Mouse (Mus musculus) embryonic facial prominence, embryonic 11.5 days (tissue): Measurements from ENCODE around the gene Tinf2. TPM values are rescaled to one million over a fixed set of nuclear protein-coding genes. Genes with fewer than 3 reads are reported as not detected.

Experiments
- ATAC-seq: fragments of 200-750 bp; cut with Nextera tagmentation; replicated peaks from 2 replicates; pipeline ENCODE4 v1.8.0; 2017; ENCODE audit warnings: low read depth; ENCODE audit not compliant: insufficient number of reproducible peaks, low FRiP score, low TSS enrichment
- DNase-seq: peaks from one replicate; pipeline ENCODE4 v3.0.0-alpha.2; 2015; ENCODE audit warnings: low spot score
- H3K27ac ChIP-seq: fragments of 300-500 bp; sonication (generic); replicated peaks from 2 replicates; pipeline ENCODE4 v1.5.1; 2014; ENCODE audit warnings: mild to moderate bottlenecking, low read depth, low read length, control low read depth
- H3K27me3 ChIP-seq: fragments of 300-500 bp; sonication (generic); 2 replicates; pipeline ENCODE4 v1.6.1; 2014; ENCODE audit warnings: mild to moderate bottlenecking, low read length, moderate library complexity, mixed read lengths; ENCODE audit not compliant: control insufficient read depth, insufficient read depth
- H3K36me3 ChIP-seq: fragments of 300-500 bp; sonication (generic); replicated peaks from 2 replicates; pipeline ENCODE4 v1.6.1; 2014; ENCODE audit warnings: low read depth, mild to moderate bottlenecking, low read length, moderate library complexity, mixed read lengths; ENCODE audit not compliant: control insufficient read depth, insufficient read depth
- H3K4me1 ChIP-seq: fragments of 300-500 bp; sonication (generic); 2 replicates; pipeline ENCODE4 v1.6.1; 2014; ENCODE audit warnings: low read length, mixed read lengths; ENCODE audit not compliant: control insufficient read depth, insufficient read depth
- H3K4me2 ChIP-seq: fragments of 300-500 bp; sonication (generic); 2 replicates; pipeline ENCODE4 v1.6.1; 2014; ENCODE audit warnings: low read depth, mild to moderate bottlenecking, control low read depth, low read length, moderate library complexity
- H3K4me3 ChIP-seq: fragments of 300-500 bp; sonication (generic); 2 replicates; pipeline ENCODE4 v1.5.1; 2014; ENCODE audit warnings: low read depth, low read length, control low read depth
- H3K9ac ChIP-seq: fragments of 300-500 bp; sonication (generic); replicated peaks from 2 replicates; pipeline ENCODE4 v1.6.1; 2014; ENCODE audit warnings: mild to moderate bottlenecking, control low read depth, low read length
- H3K9me3 ChIP-seq: fragments of 300-500 bp; sonication (generic); replicated peaks from 2 replicates; pipeline ENCODE4 v1.6.1; 2016; ENCODE audit warnings: mild to moderate bottlenecking, low read length, inconsistent platforms, mixed read lengths; ENCODE audit not compliant: control insufficient read depth
- WGBS: fragments of 180-500 bp; shearing (Covaris S2); extraction: QIAGEN DNeasy Blood & Tissue Kit; methylation state at CpG from one replicate; pipeline ENCODE4 v1.1.7; 2014; 5-methylcytosine and 5-hydroxymethylcytosine counted together
- polyA plus RNA-seq: library from polyadenylated mRNA; unstranded; fragments of >200 nt; fragmentation: Nextera tagmentation; extraction: Ambion mirVana; gene quantifications from 2 replicates; pipeline ENCODE4 v1.2.1, GENCODE M21; 2014

Tinf2 gene
- polyA plus RNA-seq, 1 experiment from 2014 or later = 67.7 TPM

GRCm38 (mm10) chr14:55713729-55714122 lies 32.1 kb upstream of the Tinf2 start, which contains the start of gene Tgm1:
Gene Tgm1, minus strand, starts transcription at chr14:55713926.
- peak within 1 kb of the TSS; percentile 22; the same call in 1 of the 2 replicates for H3K4me2 ChIP-seq
- no peak within 1 kb of the TSS for H3K9ac ChIP-seq

GRCm38 (mm10) chr14:55713007-55713728 lies 31.5 kb upstream of the Tinf2 start:
- H3K27ac ChIP-seq = no peak overlapping the region
- no peaks in the 10 kb centered on the region for H3K4me1 ChIP-seq
- H3K36me3 ChIP-seq = no peaks in the 10 kb centered on the region
- no peaks in the 10 kb centered on the region for H3K9me3 ChIP-seq
- WGBS = 13% methylated on average over 25 of the region's 25 CpGs
- peaks cover 4% of the 10 kb centered on the region for H3K27me3 ChIP-seq
- H3K9ac ChIP-seq = no peak overlapping the region
- DNase-seq (peak; percentile 23), ATAC-seq (no peak)
- peak overlapping the region; percentile 22; the same call in 1 of the 2 replicates for H3K4me2 ChIP-seq
- no peak overlapping the region for H3K4me3 ChIP-seq

More at GRCm38 (mm10) chr14:55713729-55714122, 32.1 kb upstream of the Tinf2 start, which contains the start of gene Tgm1:
- Histone ChIP-seq H3K4me3 (no peak within 1 kb of the TSS), H3K36me3 (peaks cover 3% of the 10 kb centered on the region; the same call in 1 of the 2 replicates), H3K9me3 (no peaks in the 10 kb centered on the region), H3K4me1 (no peaks in the 10 kb centered on the region), H3K27ac (no peak within 1 kb of the TSS), H3K27me3 (peaks cover 4% of the 10 kb centered on the region)
- DNase-seq (no peak), ATAC-seq (no peak)
- WGBS = 20% methylated on average over 4 of the region's 4 CpGs

DNA sequence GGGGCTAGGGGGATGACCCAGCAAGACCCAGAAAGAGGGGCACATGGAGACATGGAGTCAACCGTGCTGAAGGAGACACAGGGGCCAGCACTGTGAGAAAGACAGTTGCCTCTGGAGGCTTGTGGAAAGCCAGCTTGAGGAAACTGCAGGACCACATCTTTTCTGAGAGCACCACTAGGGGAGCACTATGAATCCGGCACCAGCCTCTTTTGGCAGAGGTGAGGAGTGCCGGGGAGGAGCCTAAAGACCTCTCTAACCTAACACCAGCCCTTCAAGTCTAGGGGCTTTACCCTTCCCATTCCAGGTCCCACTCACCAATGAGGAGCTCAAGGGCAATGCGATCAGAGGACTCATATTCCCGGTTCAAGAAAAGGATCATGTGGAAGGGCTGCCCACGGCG lies 30.2 kb upstream of the Tinf2 start:
- H3K4me3 ChIP-seq = no peak overlapping the region
- DNase-seq = no peak
- WGBS = 77% methylated on average over 7 of the region's 7 CpGs
- H3K9me3 ChIP-seq = no peaks in the 10 kb centered on the region
- no peak for ATAC-seq
- H3K27me3 ChIP-seq = peaks cover 4% of the 10 kb centered on the region
- H3K4me1 ChIP-seq = no peaks in the 10 kb centered on the region
- no peak overlapping the region for H3K27ac ChIP-seq
- H3K9ac ChIP-seq = no peak overlapping the region
- H3K36me3 ChIP-seq = no peaks in the 10 kb centered on the region
- no peak overlapping the region for H3K4me2 ChIP-seq

DNA sequence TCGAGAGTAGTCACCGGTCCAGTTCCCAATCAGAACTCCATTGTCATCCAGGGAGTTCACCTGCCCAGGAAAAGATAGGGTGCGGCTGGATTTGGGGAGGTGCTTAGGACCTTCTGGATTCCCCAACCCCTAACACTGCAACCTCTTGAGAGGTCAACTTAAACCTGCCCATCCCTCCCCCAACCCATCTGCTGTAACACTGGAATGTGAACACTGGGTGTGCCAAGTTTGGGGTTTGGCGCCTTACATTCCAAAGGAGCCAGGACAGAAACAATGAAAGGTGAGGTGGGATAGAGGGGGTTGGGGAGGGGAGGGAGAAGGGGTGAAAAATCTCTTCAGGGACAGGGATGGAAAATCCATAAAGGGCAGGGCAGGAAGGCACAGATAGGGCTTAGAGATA lies 27.9 kb upstream of the Tinf2 start:
- Histone ChIP-seq H3K9me3 (no peaks in the 10 kb centered on the region), H3K4me3 (no peak overlapping the region), H3K36me3 (no peaks in the 10 kb centered on the region), H3K4me1 (no peaks in the 10 kb centered on the region), H3K27ac (no peak overlapping the region), H3K4me2 (no peak overlapping the region), H3K27me3 (peaks cover 4% of the 10 kb centered on the region), H3K9ac (no peak overlapping the region)
- WGBS = 81% methylated on average over 4 of the region's 4 CpGs
- DNase-seq (no peak), ATAC-seq (no peak)

DNA sequence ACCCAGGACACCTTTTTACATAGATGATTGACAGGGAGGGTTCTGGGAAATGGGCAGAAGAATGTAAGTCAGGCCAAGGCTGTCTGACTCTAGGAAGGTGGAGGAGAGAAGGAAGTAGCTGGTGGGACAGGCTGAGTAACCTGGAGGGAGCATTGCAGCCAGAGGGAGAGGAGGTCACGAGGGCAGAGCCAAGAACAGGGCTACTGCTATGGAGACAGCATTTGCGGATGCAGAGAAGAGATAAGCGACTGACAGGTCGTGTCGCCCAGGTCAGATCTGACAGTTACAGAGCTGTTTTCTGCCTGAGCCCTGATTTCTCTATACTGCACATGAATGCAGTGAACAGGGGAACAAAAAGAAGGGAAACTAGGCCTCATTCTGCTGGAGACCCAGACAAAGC lies 25.8 kb upstream of the Tinf2 start:
- WGBS = 79% methylated on average over 5 of the region's 5 CpGs
- Histone ChIP-seq H3K36me3 (no peaks in the 10 kb centered on the region), H3K4me3 (no peak overlapping the region), H3K9ac (no peak overlapping the region), H3K27ac (no peak overlapping the region), H3K9me3 (no peaks in the 10 kb centered on the region), H3K27me3 (no peaks in the 10 kb centered on the region; the same call in 1 of the 2 replicates), H3K4me1 (no peaks in the 10 kb centered on the region), H3K4me2 (no peak overlapping the region)
- ATAC-seq (no peak), DNase-seq (no peak)

DNA sequence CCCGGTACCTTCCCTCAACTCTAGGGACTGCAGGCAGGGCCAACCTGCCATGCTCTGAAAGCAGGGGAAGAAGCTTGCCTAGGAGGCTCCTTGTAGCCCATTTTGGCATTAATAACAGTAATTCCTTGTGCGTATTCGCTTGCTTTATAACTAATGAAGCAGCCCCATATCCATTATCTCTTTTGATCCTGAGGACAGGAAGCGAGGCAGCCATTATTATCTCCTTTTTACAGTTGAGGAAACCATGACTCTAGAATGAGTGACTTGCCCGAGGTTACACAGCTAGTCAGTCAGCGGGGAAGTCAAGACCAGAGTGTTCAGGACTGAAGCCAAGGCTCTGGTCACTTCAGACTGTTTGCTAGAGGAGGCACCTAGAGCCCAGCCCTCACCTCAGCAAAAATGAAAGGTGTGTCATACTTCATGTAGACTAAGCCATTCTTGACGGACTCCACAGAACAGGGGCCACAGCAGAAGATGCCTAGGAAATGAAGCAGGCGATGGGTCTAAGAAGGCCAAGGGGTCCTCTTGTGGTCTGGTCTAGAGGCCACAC lies 24.5 kb upstream of the Tinf2 start:
- Histone ChIP-seq H3K9me3 (no peaks in the 10 kb centered on the region), H3K9ac (no peak overlapping the region), H3K27me3 (no peaks in the 10 kb centered on the region), H3K27ac (no peak overlapping the region), H3K36me3 (no peaks in the 10 kb centered on the region), H3K4me1 (no peaks in the 10 kb centered on the region), H3K4me3 (no peak overlapping the region), H3K4me2 (no peak overlapping the region)
- WGBS = 92% methylated on average over 8 of the region's 8 CpGs
- DNase-seq (no peak), ATAC-seq (no peak)

DNA sequence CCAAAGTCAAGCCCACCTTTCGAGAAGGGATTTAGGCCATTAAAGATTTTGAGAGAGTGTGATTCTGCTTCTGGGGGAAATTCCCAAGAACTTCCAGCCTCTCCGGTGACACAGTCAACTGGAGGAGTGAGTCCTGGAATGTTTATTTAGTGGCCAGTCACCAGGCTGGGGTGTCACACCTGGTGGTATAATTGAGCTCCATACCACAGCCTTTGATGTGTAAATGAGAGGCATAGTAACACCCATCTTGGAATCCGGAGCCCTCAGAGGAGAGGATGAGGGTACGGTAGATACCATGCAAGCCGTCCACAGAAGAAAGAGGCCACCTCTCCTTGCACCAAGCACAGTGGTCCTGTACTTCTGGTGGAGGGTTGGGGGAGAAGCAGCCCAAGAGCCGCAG lies 21.1 kb upstream of the Tinf2 start:
- no peaks in the 10 kb centered on the region for H3K36me3 ChIP-seq
- 67% methylated on average over 6 of the region's 6 CpGs for WGBS
- H3K4me1 ChIP-seq = no peaks in the 10 kb centered on the region
- H3K9ac ChIP-seq = no peak overlapping the region
- no peaks in the 10 kb centered on the region for H3K9me3 ChIP-seq
- no peak overlapping the region for H3K4me3 ChIP-seq
- no peaks in the 10 kb centered on the region for H3K27me3 ChIP-seq
- ATAC-seq = no peak
- no peak overlapping the region for H3K4me2 ChIP-seq
- H3K27ac ChIP-seq = no peak overlapping the region
- no peak for DNase-seq

DNA sequence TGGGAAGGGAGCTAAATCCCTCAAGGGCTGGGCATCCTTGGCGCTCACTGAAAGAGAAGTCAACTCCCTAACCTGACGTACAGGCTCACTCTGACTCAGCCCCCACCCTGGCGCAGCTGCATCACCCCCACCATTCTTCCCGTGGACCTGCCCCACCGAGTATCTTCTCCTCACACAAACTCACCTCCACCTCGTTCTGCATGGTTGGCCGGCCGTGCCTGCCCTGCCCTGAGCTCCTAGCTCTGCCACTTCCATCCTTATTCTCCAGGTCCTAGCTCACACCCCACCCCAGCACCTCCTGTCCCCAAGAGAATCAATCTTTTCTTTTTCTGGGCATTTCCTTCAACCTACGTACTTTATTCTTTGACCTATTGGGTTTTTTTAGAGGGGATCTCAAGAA lies 19.5 kb upstream of the Tinf2 start:
- H3K4me3 ChIP-seq = no peak overlapping the region
- H3K9me3 ChIP-seq = no peaks in the 10 kb centered on the region
- H3K9ac ChIP-seq = no peak overlapping the region
- H3K4me2 ChIP-seq = no peak overlapping the region
- no peaks in the 10 kb centered on the region for H3K4me1 ChIP-seq
- no peak overlapping the region for H3K27ac ChIP-seq
- DNase-seq (no peak), ATAC-seq (no peak)
- H3K27me3 ChIP-seq = no peaks in the 10 kb centered on the region
- 73% methylated on average over 9 of the region's 9 CpGs for WGBS
- no peaks in the 10 kb centered on the region for H3K36me3 ChIP-seq
